Mouse (Mus musculus) neural tube, embryonic 12.5 days (tissue): ENCODE data around the gene 1700016H13Rik. TPM values are rescaled to one million over a fixed set of nuclear protein-coding genes. Genes with fewer than 3 reads are reported as not detected.

Experiments
- ATAC-seq: fragments of 200-750 bp; cut with Nextera tagmentation; 2 replicates; pipeline ENCODE4 v1.8.0; 2017; ENCODE audit warnings: low read depth, mild to moderate bottlenecking, moderate TSS enrichment, moderate library complexity; ENCODE audit not compliant: low FRiP score
- H3K27ac ChIP-seq: fragments of 300-500 bp; sonication (generic); 2 replicates; pipeline ENCODE4 v1.5.1; 2016
- H3K27me3 ChIP-seq: fragments of 300-500 bp; sonication (generic); replicated peaks from 2 replicates; pipeline ENCODE4 v1.6.1; 2016; ENCODE audit warnings: mild to moderate bottlenecking
- H3K36me3 ChIP-seq: fragments of 300-500 bp; sonication (generic); 2 replicates; pipeline ENCODE4 v1.6.1; 2016; ENCODE audit warnings: mild to moderate bottlenecking
- H3K4me1 ChIP-seq: fragments of 300-500 bp; sonication (generic); 2 replicates; pipeline ENCODE4 v1.6.1; 2016
- H3K4me2 ChIP-seq: fragments of 300-500 bp; sonication (generic); replicated peaks from 2 replicates; pipeline ENCODE4 v1.6.1; 2016; ENCODE audit warnings: mild to moderate bottlenecking
- H3K4me3 ChIP-seq: fragments of 300-500 bp; sonication (generic); 2 replicates; pipeline ENCODE4 v1.5.1; 2016
- H3K9ac ChIP-seq: fragments of 300-500 bp; sonication (generic); 2 replicates; pipeline ENCODE4 v1.6.1; 2016; ENCODE audit warnings: mild to moderate bottlenecking
- H3K9me3 ChIP-seq: fragments of 300-500 bp; sonication (generic); 2 replicates; pipeline ENCODE4 v1.6.1; 2016; ENCODE audit warnings: mild to moderate bottlenecking
- WGBS: fragments of 180-500 bp; shearing (Covaris S2); methylation state at CpG from one replicate; pipeline ENCODE4 v1.1.7; 2016; 5-methylcytosine and 5-hydroxymethylcytosine counted together
- polyA plus RNA-seq: library from polyadenylated mRNA; unstranded; fragments of >200 nt; fragmentation: Nextera tagmentation; extraction: Ambion mirVana; gene quantifications from 2 replicates; pipeline ENCODE4 v1.2.1, GENCODE M21; 2016

The 1700016H13Rik gene
- polyA plus RNA-seq, 1 experiment from 2014 or later, result 0.22 TPM

DNA sequence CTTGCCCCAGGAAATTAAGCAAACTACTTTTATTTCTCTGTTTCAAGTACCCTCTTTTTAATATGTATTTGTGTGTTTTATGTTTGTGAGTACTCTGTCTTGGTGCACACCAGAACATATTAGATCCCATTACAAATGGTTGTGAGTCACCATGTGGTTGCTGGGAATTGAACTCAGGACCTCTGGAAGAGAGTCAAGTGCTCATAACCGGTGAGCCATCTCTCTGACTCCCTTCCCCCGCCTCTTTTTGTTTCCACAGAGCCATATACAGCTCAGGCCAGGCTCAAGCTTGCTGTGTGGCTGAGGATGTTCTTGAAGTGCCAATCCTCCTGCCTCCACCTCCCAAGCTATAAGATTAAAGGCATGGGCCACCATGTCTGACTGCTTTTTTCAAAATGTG, 10.1 kb upstream of the 1700016H13Rik start:
- H3K9ac ChIP-seq, result no peak overlapping the region
- H3K4me2 ChIP-seq, result no peak overlapping the region
- H3K4me3 ChIP-seq, result no peak overlapping the region
- no peaks in the 10 kb centered on the region for H3K27me3 ChIP-seq
- H3K4me1 ChIP-seq, result no peaks in the 10 kb centered on the region
- H3K36me3 ChIP-seq, result no peaks in the 10 kb centered on the region
- WGBS, result 83% methylated on average over 2 of the region's 2 CpGs
- ATAC-seq, result no peak
- no peaks in the 10 kb centered on the region for H3K9me3 ChIP-seq
- no peak overlapping the region for H3K27ac ChIP-seq

DNA sequence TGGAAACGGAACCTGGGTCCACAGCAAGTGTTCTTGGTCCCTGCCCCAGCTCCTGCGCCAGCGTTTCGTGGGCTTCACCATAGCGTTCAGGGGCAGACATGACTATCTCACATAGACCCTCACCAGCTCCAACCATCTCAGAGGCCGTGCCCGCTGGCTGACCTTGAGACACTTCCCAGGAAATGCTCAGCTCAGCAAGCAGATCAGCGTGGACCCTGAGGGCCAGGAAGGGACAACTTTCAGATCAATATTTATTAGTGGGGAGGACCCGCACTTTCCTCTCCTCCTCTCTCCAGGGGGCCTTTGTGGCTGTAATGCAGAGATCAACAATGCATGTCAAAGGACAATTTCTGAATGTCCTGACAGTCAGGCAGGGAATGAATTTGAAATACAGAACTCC, 9.1 kb upstream of the 1700016H13Rik start:
- no peaks in the 10 kb centered on the region for H3K4me1 ChIP-seq
- H3K4me3 ChIP-seq, result no peak overlapping the region
- 66% methylated on average over 9 of the region's 9 CpGs for WGBS
- H3K9ac ChIP-seq, result no peak overlapping the region
- no peak overlapping the region for H3K27ac ChIP-seq
- H3K27me3 ChIP-seq, result no peaks in the 10 kb centered on the region
- H3K4me2 ChIP-seq, result no peak overlapping the region
- H3K36me3 ChIP-seq, result no peaks in the 10 kb centered on the region
- H3K9me3 ChIP-seq, result no peaks in the 10 kb centered on the region
- no peak for ATAC-seq

DNA sequence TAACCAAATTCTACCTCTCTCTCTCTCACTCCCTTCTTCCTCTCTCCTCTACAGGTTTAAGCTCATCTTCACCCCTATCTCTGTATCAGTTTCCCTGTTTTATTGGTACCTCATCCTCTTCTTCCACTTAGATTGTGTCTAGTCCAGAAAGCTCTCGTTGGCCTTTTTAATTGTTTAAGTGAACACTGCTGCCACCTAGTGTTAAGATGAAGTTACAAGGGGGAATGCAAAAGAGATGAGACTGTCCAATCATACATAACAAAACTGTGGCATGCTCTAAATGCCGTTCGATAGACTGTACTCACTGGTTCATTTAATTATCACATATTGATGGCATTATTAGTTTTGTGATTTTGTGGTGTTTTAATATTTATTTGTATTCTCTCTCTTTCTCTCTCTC, 3.8 kb upstream of the 1700016H13Rik start:
- Histone ChIP-seq H3K9me3 (no peaks in the 10 kb centered on the region), H3K27ac (no peak overlapping the region), H3K27me3 (peaks cover 2% of the 10 kb centered on the region; the same call in 1 of the 2 replicates), H3K36me3 (no peaks in the 10 kb centered on the region), H3K4me2 (no peak overlapping the region), H3K4me1 (no peaks in the 10 kb centered on the region), H3K4me3 (no peak overlapping the region), H3K9ac (no peak overlapping the region)
- no peak for ATAC-seq
- WGBS, result 37% methylated on average over 3 of the region's 3 CpGs

DNA sequence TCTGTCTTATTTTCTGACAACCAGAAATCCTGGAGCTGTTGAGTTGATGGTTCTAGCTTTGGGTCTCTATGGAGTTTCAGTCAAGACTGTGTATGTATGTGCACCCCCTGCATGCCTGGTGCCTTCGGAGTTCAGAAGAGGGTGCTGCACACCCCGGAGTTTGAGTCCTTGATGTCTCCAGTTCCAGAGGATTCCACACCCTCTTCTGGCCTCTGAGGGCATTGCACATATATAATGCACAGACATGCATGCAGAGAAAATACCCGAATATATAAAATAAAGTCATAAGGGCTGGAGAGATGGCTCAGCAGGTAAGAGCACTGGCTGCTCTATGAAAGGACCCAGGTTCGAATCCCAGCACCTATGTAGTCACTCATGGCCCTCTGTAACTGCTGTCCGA, 3.1 kb upstream of the 1700016H13Rik start:
- no peak for ATAC-seq
- no peaks in the 10 kb centered on the region for H3K9me3 ChIP-seq
- no peaks in the 10 kb centered on the region for H3K36me3 ChIP-seq
- H3K4me3 ChIP-seq, result no peak overlapping the region
- no peak overlapping the region for H3K9ac ChIP-seq
- no peaks in the 10 kb centered on the region for H3K4me1 ChIP-seq
- H3K27ac ChIP-seq, result no peak overlapping the region
- peaks cover 2% of the 10 kb centered on the region; the same call in 1 of the 2 replicates for H3K27me3 ChIP-seq
- H3K4me2 ChIP-seq, result no peak overlapping the region
- WGBS, result 74% methylated on average over 5 of the region's 5 CpGs

DNA sequence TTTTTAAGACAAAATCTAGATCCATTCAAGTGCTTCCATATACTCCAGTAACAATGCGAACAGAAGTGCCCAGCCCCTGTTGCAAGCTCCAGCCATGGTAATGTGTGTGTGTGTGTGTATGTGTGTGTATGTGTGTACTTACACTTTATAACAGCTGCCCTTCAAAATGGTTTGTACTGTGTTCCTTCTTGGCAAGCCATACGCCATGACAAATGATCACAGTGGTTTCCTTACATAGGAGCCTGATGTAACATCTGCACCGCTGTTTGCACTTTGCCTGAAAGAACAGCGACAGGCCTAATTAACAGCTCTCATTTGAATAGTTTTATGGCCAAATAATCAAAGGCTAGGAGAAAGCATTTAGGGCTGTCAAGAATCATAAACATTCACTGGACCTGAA, 1.0 kb downstream of the 1700016H13Rik start:
- H3K27me3 ChIP-seq, result peaks cover 2% of the 10 kb centered on the region; the same call in 1 of the 2 replicates
- peak overlapping the region; percentile 86 for H3K4me2 ChIP-seq
- 46% methylated on average over 4 of the region's 4 CpGs for WGBS
- no peaks in the 10 kb centered on the region for H3K9me3 ChIP-seq
- H3K36me3 ChIP-seq, result no peaks in the 10 kb centered on the region
- no peak overlapping the region for H3K9ac ChIP-seq
- no peak overlapping the region for H3K27ac ChIP-seq
- no peaks in the 10 kb centered on the region for H3K4me1 ChIP-seq
- peak overlapping the region; percentile 53; the same call in 1 of the 2 replicates for H3K4me3 ChIP-seq
- no peak; the same call in 1 of the 2 replicates for ATAC-seq

DNA sequence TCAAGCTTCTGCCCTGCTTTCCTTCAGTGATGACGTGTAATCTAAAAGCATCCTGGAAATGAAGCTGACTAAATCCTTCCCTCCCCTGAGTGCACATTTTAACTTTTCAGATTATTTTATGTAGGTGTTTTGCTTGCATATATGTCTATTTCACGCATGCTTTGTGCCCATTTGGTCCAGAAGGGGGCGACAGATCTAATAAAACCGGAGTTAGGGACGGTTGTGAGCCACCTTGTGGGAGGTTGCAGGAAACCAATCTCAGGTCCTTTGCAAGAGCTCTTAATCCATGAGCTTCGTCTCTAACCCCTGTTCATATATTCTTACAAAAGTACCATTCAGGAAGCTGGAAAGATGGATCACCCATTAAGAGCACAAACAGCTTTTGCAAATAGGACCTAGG, 1.6 kb downstream of the 1700016H13Rik start:
- 30% methylated on average over 6 of the region's 6 CpGs for WGBS

DNA sequence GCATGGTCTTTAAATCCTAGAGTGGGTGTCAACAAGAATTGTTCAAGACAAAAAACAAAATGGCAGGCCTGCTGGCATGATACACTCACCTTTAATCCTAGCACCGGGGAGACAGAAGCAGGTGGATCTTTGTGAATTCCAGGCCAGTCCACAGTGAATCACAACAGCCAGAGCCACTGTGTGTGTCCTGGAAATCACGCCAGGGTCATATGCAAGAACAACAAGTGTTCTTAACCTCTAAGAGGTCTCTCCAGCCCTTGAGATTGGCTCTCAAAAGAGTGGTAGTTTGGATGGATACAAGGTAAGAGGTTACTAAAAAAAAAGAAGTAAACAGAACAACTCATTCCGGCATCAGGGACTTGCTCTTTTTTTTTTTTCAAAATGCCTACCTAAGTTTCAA, 8.5 kb downstream of the 1700016H13Rik start:
- Histone ChIP-seq H3K27ac (no peak overlapping the region), H3K9me3 (no peaks in the 10 kb centered on the region), H3K36me3 (no peaks in the 10 kb centered on the region), H3K9ac (no peak overlapping the region), H3K27me3 (no peaks in the 10 kb centered on the region), H3K4me2 (no peak overlapping the region), H3K4me3 (no peak overlapping the region), H3K4me1 (no peaks in the 10 kb centered on the region)
- ATAC-seq, result no peak
- 92% methylated on average over 3 of the region's 3 CpGs for whole genome bisulfite sequencing

More for the DNA sequence above, 1.6 kb downstream of the 1700016H13Rik start:
- Histone ChIP-seq H3K27ac (no peak overlapping the region), H3K27me3 (peaks cover 2% of the 10 kb centered on the region; the same call in 1 of the 2 replicates), H3K4me2 (no peak overlapping the region), H3K36me3 (no peaks in the 10 kb centered on the region), H3K9ac (no peak overlapping the region), H3K9me3 (no peaks in the 10 kb centered on the region), H3K4me3 (no peak overlapping the region), H3K4me1 (no peaks in the 10 kb centered on the region)
- no peak for ATAC-seq

DNA sequence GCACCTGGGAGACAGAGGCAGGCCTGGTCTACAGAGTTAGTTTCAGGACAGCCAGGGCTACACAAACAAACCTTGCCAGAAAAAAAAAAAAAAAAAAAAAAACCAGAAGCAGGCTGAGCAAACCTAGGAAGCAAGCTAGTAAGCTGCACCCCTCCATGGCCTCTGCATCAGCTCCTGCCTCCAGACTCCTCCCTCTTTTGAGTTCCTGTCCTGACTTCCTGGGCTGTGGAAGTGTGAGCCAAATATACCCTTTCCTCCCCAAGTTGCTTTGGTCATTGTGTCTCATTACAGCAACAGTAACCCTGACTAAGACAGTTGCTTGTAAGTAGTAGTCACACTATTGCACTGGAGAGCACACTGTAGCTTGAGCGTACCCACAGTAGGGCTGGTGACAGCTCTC, 11.6 kb downstream of the 1700016H13Rik start:
- no peaks in the 10 kb centered on the region for H3K27me3 ChIP-seq
- 94% methylated on average over 1 of the region's 1 CpGs for WGBS
- no peaks in the 10 kb centered on the region for H3K36me3 ChIP-seq
- no peaks in the 10 kb centered on the region for H3K9me3 ChIP-seq
- no peak overlapping the region for H3K27ac ChIP-seq
- no peak overlapping the region for H3K4me2 ChIP-seq
- no peak overlapping the region for H3K9ac ChIP-seq
- no peak for ATAC-seq
- H3K4me3 ChIP-seq, result no peak overlapping the region
- no peaks in the 10 kb centered on the region for H3K4me1 ChIP-seq

DNA sequence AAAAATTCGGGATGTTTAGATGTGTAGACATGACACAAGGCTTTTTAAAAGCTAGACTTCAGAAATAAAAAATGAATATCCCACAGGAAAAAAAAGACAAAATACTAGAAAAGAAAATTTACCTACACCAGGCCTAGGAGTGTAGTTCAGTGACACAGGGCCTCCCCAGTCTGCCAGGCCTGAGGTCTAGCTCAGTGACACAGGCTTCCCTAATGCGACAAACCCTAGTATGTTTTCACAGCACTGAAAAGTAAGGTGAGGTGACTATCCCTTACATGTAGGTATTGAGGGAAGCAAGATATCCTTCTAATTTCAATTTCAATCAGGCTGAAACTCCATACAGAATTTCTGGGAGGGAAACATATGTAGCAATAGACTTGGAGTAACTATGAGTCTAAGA, 18.6 kb downstream of the 1700016H13Rik start:
- 88% methylated on average over 2 of the region's 2 CpGs for WGBS
- ATAC-seq, result no peak
- Histone ChIP-seq H3K27ac (no peak overlapping the region), H3K9ac (no peak overlapping the region), H3K36me3 (no peaks in the 10 kb centered on the region), H3K9me3 (no peaks in the 10 kb centered on the region), H3K4me2 (no peak overlapping the region), H3K4me1 (no peaks in the 10 kb centered on the region), H3K4me3 (no peak overlapping the region), H3K27me3 (no peaks in the 10 kb centered on the region)

DNA sequence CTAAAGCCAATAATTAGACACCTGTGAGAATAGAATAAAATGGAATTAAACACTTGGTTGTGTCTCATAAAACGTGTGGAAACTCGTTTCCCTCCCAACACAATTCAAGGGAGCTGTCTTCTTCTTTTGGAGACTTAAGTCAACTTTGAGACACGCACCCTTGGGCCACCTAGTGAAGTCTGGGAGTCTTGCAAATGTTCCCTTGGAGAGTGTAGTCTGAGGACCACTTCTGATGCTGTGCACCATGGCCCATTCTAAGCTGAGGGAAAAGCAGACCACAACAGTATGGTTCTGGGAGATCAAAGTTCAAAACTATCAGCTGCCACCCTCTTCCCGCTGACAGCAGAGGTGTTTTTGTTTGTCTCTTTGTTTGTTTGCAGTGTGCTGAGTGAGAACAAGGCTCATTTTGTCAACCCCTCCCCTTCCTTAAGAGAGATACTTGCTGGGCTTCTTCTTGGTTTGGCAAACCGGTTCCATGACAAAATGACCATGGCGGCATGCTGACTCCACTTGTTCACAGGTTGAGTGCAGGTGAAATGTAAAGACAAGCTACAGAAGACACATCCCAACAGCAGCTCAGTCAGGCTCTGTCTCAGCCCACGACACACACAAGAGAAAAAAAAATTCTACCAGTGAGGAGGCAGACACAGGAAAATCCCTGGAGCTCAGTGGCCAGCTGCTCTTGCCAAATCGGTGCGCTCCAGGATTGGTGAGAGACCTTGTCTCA, 25.8 kb downstream of the 1700016H13Rik start:
- no peaks in the 10 kb centered on the region for H3K27me3 ChIP-seq
- no peak for ATAC-seq

DNA sequence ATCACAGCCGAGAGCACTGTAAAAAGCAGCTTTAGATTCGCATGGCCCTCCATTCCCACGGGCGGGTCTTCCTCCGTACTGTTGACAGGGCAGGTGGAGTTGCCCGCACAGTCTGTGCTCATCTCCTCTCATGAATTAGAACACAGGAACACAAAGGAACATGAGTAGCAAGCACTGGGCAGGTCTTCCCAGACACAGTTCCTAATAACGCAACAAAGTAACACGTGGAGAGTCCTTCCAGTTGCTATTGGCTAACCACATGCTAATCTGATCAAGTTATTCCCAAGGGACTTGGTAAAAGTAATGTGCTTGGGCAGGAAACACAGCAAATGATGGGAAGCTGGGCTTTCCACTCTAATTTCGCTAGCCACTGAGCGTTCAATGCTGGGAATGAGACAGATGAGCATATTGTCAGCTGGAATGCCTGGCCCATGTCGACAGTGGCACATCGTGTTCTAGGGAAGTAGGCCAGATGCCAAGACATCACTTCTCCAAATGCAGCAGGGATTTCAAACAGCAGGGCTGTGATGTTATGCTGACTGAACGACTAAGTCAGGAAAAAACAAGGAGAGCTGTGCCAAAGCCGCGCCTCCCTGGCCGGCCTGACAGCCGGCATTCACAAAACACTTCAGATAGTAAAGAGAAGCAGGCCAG, 26.6 kb downstream of the 1700016H13Rik start, which contains the start of gene Slc10a6:
Gene Slc10a6, minus strand, starts transcription at position 293 of the 654 bp plus-strand sequence.
- Histone ChIP-seq H3K36me3 (no peaks in the 10 kb centered on the region), H3K27ac (no peak within 1 kb of the TSS), H3K9ac (no peak within 1 kb of the TSS), H3K27me3 (no peaks in the 10 kb centered on the region), H3K4me1 (no peaks in the 10 kb centered on the region), H3K4me3 (no peak within 1 kb of the TSS), H3K9me3 (no peaks in the 10 kb centered on the region), H3K4me2 (no peak within 1 kb of the TSS)
- ATAC-seq, result no peak
- 77% methylated on average over 17 of the region's 17 CpGs for WGBS

More for the DNA sequence above, 25.8 kb downstream of the 1700016H13Rik start:
- H3K4me1 ChIP-seq, result no peaks in the 10 kb centered on the region
- no peak overlapping the region for H3K4me3 ChIP-seq
- H3K27ac ChIP-seq, result no peak overlapping the region
- no peaks in the 10 kb centered on the region for H3K9me3 ChIP-seq
- no peaks in the 10 kb centered on the region for H3K36me3 ChIP-seq
- no peak overlapping the region for H3K9ac ChIP-seq
- 87% methylated on average over 9 of the region's 9 CpGs for WGBS
- H3K4me2 ChIP-seq, result no peak overlapping the region

DNA sequence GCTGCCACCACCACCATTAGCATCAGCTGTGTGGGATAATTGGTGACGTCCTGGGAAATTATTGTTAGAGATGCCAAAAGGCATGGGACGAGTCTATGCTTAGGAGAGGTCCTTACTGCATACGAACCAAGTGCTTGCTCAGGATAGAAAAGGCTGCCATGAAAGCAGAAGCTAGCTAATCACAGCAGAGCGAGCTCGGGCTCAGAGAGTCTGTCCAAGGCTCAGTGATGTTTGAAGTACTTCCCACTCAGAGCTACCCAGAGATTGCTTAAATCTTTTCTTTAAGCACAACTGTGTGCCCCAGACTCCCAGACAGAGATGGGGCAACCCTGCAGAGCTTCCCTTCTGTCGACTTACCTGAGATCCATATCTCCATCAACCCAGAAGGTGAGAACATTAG, 27.3 kb downstream of the 1700016H13Rik start:
- Histone ChIP-seq H3K9ac (no peak overlapping the region), H3K4me2 (no peak overlapping the region), H3K4me3 (no peak overlapping the region), H3K4me1 (no peaks in the 10 kb centered on the region), H3K36me3 (no peaks in the 10 kb centered on the region), H3K27ac (no peak overlapping the region), H3K9me3 (no peaks in the 10 kb centered on the region), H3K27me3 (no peaks in the 10 kb centered on the region)
- 89% methylated on average over 6 of the region's 6 CpGs for WGBS
- no peak for ATAC-seq
